Mouse (Mus musculus) B cell, adult 2 months (primary cell): Measurements from ENCODE around the gene 2310007B03Rik.

Source experiments
- DNase-seq, 2 experiments: peaks; one replicate each; pipeline ENCODE4 v3.0.0; 2022

Gene 2310007B03Rik

GRCm38 (mm10) chr1:93159566-93160500 is 915 bp downstream of the 2310007B03Rik start:
- DNase-seq: no peak

GRCm38 (mm10) chr1:93158916-93159315 is 1.8 kb downstream of the 2310007B03Rik start:
- DNase-seq: no peak

- DNase-seq: no peak
Observed at GRCm38 (mm10) chr1:93157566-93157965, 3.2 kb downstream of the 2310007B03Rik start.

- no peak for DNase-seq
Observed at GRCm38 (mm10) chr1:93150907-93151661, 9.7 kb downstream of the 2310007B03Rik start.

GRCm38 (mm10) chr1:93144176-93144575 is 16.6 kb downstream of the 2310007B03Rik start:
- DNase-seq: no peak

GRCm38 (mm10) chr1:93142871-93143270 is 17.9 kb downstream of the 2310007B03Rik start:
- DNase-seq: no peak

- no peak for DNase-seq
Observed at GRCm38 (mm10) chr1:93139713-93140112, 21.0 kb downstream of the 2310007B03Rik start.

GRCm38 (mm10) chr1:93138534-93138933 is 22.2 kb downstream of the 2310007B03Rik start:
- no peak for DNase-seq

GRCm38 (mm10) chr1:93135036-93135526 is 25.7 kb downstream of the 2310007B03Rik start, which contains the start of gene Agxt:
Gene Agxt, plus strand, starts transcription at chr1:93135240.
- DNase-seq: no peak

- no peak for DNase-seq
Observed at GRCm38 (mm10) chr1:93132676-93133075, 28.1 kb downstream of the 2310007B03Rik start.

- no peak for DNase-seq
Observed at GRCm38 (mm10) chr1:93130242-93130983, 30.3 kb downstream of the 2310007B03Rik start.

- no peak for DNase-seq
Observed at GRCm38 (mm10) chr1:93128710-93129349, 31.9 kb downstream of the 2310007B03Rik start.

GRCm38 (mm10) chr1:93128209-93128608 is 32.5 kb downstream of the 2310007B03Rik start:
- no peak for DNase-seq

GRCm38 (mm10) chr1:93125256-93125655 is 35.5 kb downstream of the 2310007B03Rik start:
- DNase-seq: no peak

GRCm38 (mm10) chr1:93124066-93124465 is 36.7 kb downstream of the 2310007B03Rik start:
- DNase-seq: no peak

- DNase-seq: no peak
Observed at GRCm38 (mm10) chr1:93123179-93123854, 37.4 kb downstream of the 2310007B03Rik start.

GRCm38 (mm10) chr1:93118816-93119215 is 41.9 kb downstream of the 2310007B03Rik start:
- no peak for DNase-seq

GRCm38 (mm10) chr1:93115471-93115870 is 45.3 kb downstream of the 2310007B03Rik start:
- DNase-seq: no peak

GRCm38 (mm10) chr1:93114713-93115463 is 45.9 kb downstream of the 2310007B03Rik start:
- peak; percentile 17 to 30 for DNase-seq

GRCm38 (mm10) chr1:93102700-93103099 is 58.0 kb downstream of the 2310007B03Rik start:
- no peak for DNase-seq

- no peak for DNase-seq
Observed at GRCm38 (mm10) chr1:93101571-93102061, 59.1 kb downstream of the 2310007B03Rik start, which contains the start of gene Kif1a. Gene Kif1a, minus strand, starts transcription at chr1:93101951.
